Mouse (Mus musculus): ENCODE results near the gene Vwa3b. TPM values are rescaled to one million over a fixed set of nuclear protein-coding genes. Genes with fewer than 3 reads are reported as not detected.

Gene Vwa3b
- polyA plus RNA-seq, 1 experiment = 0.56 TPM

DNA sequence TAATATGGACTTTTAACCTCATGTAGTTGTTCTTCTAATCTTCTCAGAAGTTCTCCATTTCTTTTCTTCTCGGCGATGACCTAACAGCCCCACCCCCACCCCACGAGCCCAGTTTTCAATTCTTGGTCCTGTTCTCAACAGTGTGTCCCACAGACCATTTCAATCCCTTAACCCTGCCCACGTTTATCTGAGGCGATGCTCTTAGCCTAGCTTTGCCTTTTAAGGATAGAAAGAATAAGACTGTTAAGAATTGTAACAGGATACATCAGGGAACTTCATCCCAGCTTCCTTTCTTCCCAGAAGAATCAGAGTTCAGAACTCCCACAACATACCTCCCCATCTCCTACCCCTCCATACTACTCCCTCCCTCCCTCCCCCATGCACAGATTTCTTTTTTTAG lies 3.5 kb downstream of the Vwa3b start:
- H3K4me3 ChIP-seq (replicated peaks; ENCODE audit: insufficient read depth, low read depth, low read length) = no peak overlapping the region
- WGBS = 45% methylated on average over 5 of the region's 5 CpGs
- no peak overlapping the region for H3K27ac ChIP-seq (ENCODE audit: insufficient read depth, low read length)
- no peaks in the 10 kb centered on the region for H3K27me3 ChIP-seq (ENCODE audit: control insufficient read depth, insufficient read depth, low read length)
- TF ChIP-seq CTCF (IDR thresholded peaks at IDR 0.05; ENCODE audit: borderline replicate concordance, insufficient read depth, low read depth, low read length) (no peak), POLR2A (IDR thresholded peaks at IDR 0.05; ENCODE audit: borderline replicate concordance, insufficient read depth, low read length) (no peak)
- no peak for DNase-seq
- no peaks in the 10 kb centered on the region for H3K4me1 ChIP-seq (ENCODE audit: control insufficient read depth, insufficient read depth, low read length)

DNA sequence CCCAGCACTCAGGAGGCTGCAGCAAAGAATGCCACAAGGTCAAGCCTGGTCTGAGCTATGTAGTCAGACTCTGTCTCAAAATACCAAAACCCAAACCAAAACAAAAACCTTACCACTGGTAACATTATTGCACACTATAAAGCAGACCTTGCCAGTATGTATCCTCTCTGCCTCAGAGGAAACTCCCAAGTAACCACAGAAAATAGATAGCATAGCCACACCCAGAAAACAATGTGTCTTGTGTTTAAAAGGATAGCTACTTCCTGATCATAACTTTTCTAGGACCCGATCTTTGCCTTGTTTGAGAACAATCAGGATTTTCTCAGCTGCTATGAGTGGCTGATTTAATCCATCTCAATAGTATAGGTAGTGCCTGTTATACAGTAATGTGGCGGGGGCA lies 4.3 kb downstream of the Vwa3b start:
- Histone ChIP-seq H3K4me1 (ENCODE audit: control insufficient read depth, insufficient read depth, low read length) (no peaks in the 10 kb centered on the region), H3K4me3 (replicated peaks; ENCODE audit: insufficient read depth, low read depth, low read length) (no peak overlapping the region), H3K27ac (ENCODE audit: insufficient read depth, low read length) (no peak overlapping the region), H3K27me3 (ENCODE audit: control insufficient read depth, insufficient read depth, low read length) (no peaks in the 10 kb centered on the region)
- 95% methylated on average over 2 of the region's 2 CpGs for WGBS
- DNase-seq = no peak
- TF ChIP-seq POLR2A (IDR thresholded peaks at IDR 0.05; ENCODE audit: borderline replicate concordance, insufficient read depth, low read length) = no peak
- TF ChIP-seq CTCF (IDR thresholded peaks at IDR 0.05; ENCODE audit: borderline replicate concordance, insufficient read depth, low read depth, low read length) = no peak

DNA sequence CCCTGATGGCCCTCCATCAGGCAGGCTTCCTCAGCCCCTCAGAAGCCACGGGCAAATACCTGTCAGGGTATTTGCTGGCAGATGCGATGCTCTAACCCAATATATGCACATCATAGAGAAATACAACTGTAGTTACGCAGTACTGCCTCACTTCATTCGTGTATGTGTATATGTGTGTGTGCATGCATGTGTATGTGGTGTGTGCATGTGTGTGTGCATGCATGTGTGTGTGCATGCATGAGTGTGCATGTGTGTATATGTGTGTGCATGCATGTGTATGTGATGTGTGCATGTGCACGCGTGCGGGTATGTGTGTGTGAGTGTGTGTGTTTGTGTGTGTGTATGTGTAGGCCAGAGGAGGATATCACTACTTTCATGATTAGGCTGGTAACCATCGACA lies 9.5 kb downstream of the Vwa3b start:
- 93% methylated on average over 8 of the region's 8 CpGs for WGBS
- Histone ChIP-seq H3K27ac (ENCODE audit: insufficient read depth, low read length) (no peak overlapping the region), H3K4me1 (ENCODE audit: control insufficient read depth, insufficient read depth, low read length) (no peaks in the 10 kb centered on the region), H3K27me3 (ENCODE audit: control insufficient read depth, insufficient read depth, low read length) (no peaks in the 10 kb centered on the region), H3K4me3 (replicated peaks; ENCODE audit: insufficient read depth, low read depth, low read length) (no peak overlapping the region)
- DNase-seq = no peak
- no peak for TF ChIP-seq POLR2A (IDR thresholded peaks at IDR 0.05; ENCODE audit: borderline replicate concordance, insufficient read depth, low read length)
- no peak for TF ChIP-seq CTCF (IDR thresholded peaks at IDR 0.05; ENCODE audit: borderline replicate concordance, insufficient read depth, low read depth, low read length)

- Histone ChIP-seq H3K27me3 (ENCODE audit: control insufficient read depth, insufficient read depth, low read length) (no peaks in the 10 kb centered on the region), H3K4me1 (ENCODE audit: control insufficient read depth, insufficient read depth, low read length) (no peaks in the 10 kb centered on the region), H3K4me3 (replicated peaks; ENCODE audit: insufficient read depth, low read depth, low read length) (no peak overlapping the region), H3K27ac (ENCODE audit: insufficient read depth, low read length) (no peak overlapping the region)
- 93% methylated on average over 7 of the region's 7 CpGs for WGBS
- DNase-seq = no peak
- TF ChIP-seq POLR2A (IDR thresholded peaks at IDR 0.05; ENCODE audit: borderline replicate concordance, insufficient read depth, low read length) (no peak), CTCF (IDR thresholded peaks at IDR 0.05; ENCODE audit: borderline replicate concordance, insufficient read depth, low read depth, low read length) (no peak)
Measured at GRCm38 (mm10) chr1:37041126-37041525, 14.7 kb downstream of the Vwa3b start.

GRCm38 (mm10) chr1:37041856-37042255 lies 15.5 kb downstream of the Vwa3b start:
- H3K27ac ChIP-seq (ENCODE audit: insufficient read depth, low read length) = no peak overlapping the region
- DNase-seq = no peak
- H3K4me3 ChIP-seq (replicated peaks; ENCODE audit: insufficient read depth, low read depth, low read length) = no peak overlapping the region
- 77% methylated on average over 5 of the region's 5 CpGs for WGBS
- no peaks in the 10 kb centered on the region for H3K27me3 ChIP-seq (ENCODE audit: control insufficient read depth, insufficient read depth, low read length)
- TF ChIP-seq POLR2A (IDR thresholded peaks at IDR 0.05; ENCODE audit: borderline replicate concordance, insufficient read depth, low read length) = no peak
- TF ChIP-seq CTCF (IDR thresholded peaks at IDR 0.05; ENCODE audit: borderline replicate concordance, insufficient read depth, low read depth, low read length) = no peak
- no peaks in the 10 kb centered on the region for H3K4me1 ChIP-seq (ENCODE audit: control insufficient read depth, insufficient read depth, low read length)

DNA sequence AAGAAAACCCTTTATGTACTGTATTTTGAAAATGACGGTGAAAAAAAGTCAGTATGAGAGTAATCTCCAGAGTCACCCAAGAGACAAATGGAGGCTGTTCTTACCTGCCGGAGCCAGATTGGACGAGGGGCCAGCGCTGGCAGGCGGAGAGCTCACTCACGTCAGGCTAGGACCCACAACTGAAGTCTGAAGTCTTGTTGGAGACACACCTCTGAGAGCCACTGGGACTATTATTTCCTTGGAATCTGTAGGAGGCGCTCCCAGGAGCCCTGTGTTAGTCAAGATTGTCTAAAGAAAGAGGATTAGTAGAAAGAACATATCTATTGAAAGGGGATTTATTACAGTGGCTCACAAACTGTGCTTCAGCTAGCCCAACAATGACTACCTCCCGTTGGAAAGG lies 16.4 kb downstream of the Vwa3b start:
- no peak overlapping the region for H3K4me3 ChIP-seq (replicated peaks; ENCODE audit: insufficient read depth, low read depth, low read length)
- no peak for DNase-seq
- WGBS = 86% methylated on average over 8 of the region's 8 CpGs
- no peak overlapping the region for H3K27ac ChIP-seq (ENCODE audit: insufficient read depth, low read length)
- H3K4me1 ChIP-seq (ENCODE audit: control insufficient read depth, insufficient read depth, low read length) = no peaks in the 10 kb centered on the region
- no peak for TF ChIP-seq POLR2A (IDR thresholded peaks at IDR 0.05; ENCODE audit: borderline replicate concordance, insufficient read depth, low read length)
- no peak for TF ChIP-seq CTCF (IDR thresholded peaks at IDR 0.05; ENCODE audit: borderline replicate concordance, insufficient read depth, low read depth, low read length)
- H3K27me3 ChIP-seq (ENCODE audit: control insufficient read depth, insufficient read depth, low read length) = no peaks in the 10 kb centered on the region; the same call in 1 of the 2 replicates

GRCm38 (mm10) chr1:37043196-37043595 lies 16.8 kb downstream of the Vwa3b start:
- Histone ChIP-seq H3K4me1 (ENCODE audit: control insufficient read depth, insufficient read depth, low read length) (no peaks in the 10 kb centered on the region), H3K27ac (ENCODE audit: insufficient read depth, low read length) (no peak overlapping the region), H3K4me3 (replicated peaks; ENCODE audit: insufficient read depth, low read depth, low read length) (no peak overlapping the region), H3K27me3 (ENCODE audit: control insufficient read depth, insufficient read depth, low read length) (no peaks in the 10 kb centered on the region; the same call in 1 of the 2 replicates)
- 95% methylated on average over 3 of the region's 3 CpGs for whole genome bisulfite sequencing
- DNase-seq = no peak
- no peak for TF ChIP-seq CTCF (IDR thresholded peaks at IDR 0.05; ENCODE audit: borderline replicate concordance, insufficient read depth, low read depth, low read length)
- TF ChIP-seq POLR2A (IDR thresholded peaks at IDR 0.05; ENCODE audit: borderline replicate concordance, insufficient read depth, low read length) = no peak

DNA sequence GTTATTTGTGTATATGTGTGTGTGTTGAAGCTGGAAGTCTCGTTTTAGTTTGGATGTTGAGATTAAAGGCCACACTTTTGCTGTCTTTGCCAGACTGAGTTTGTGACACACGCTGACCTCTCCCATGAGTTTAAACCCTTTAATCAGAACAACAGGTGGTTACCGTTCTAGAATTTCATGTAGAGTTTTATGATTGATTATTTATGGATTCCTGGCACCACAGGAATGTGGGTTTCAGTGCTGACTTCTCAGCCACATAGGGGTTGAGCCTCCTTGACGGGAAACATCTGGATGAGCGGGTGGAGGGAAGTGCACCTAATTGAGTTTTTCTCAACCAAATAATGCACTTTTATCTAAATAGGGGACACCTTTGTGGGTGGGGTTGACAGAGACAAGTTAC lies 19.1 kb downstream of the Vwa3b start:
- H3K27me3 ChIP-seq (ENCODE audit: control insufficient read depth, insufficient read depth, low read length) = no peaks in the 10 kb centered on the region; the same call in 1 of the 2 replicates
- WGBS = 67% methylated on average over 5 of the region's 5 CpGs
- no peaks in the 10 kb centered on the region for H3K4me1 ChIP-seq (ENCODE audit: control insufficient read depth, insufficient read depth, low read length)
- no peak overlapping the region for H3K4me3 ChIP-seq (replicated peaks; ENCODE audit: insufficient read depth, low read depth, low read length)
- H3K27ac ChIP-seq (ENCODE audit: insufficient read depth, low read length) = no peak overlapping the region
- TF ChIP-seq CTCF (IDR thresholded peaks at IDR 0.05; ENCODE audit: borderline replicate concordance, insufficient read depth, low read depth, low read length) = no peak
- no peak for TF ChIP-seq POLR2A (IDR thresholded peaks at IDR 0.05; ENCODE audit: borderline replicate concordance, insufficient read depth, low read length)
- DNase-seq = no peak
